Mouse (Mus musculus) testis, postnatal 10 days (tissue): ENCODE measurements at regions not wholly inside any gene's neighbourhood (a gene's known extent, or its start where the extent isn't known, plus 50 kb on each side); places are given as distances from the start of the nearest gene placed in this dataset.

Source experiments
- DNase-seq: peaks from one replicate; pipeline ENCODE4 v3.0.0; 2021; ENCODE audit warnings: low spot score

GRCm38 (mm10) chr5:54178966-54179547 is 180.8 kb downstream of the Stim2 start:
- DNase-seq = no peak

GRCm38 (mm10) chr5:54180192-54180611 is 181.9 kb downstream of the Stim2 start:
- DNase-seq = peak; percentile 43

- no peak for DNase-seq
Observed at GRCm38 (mm10) chr5:54180640-54181326, 182.5 kb downstream of the Stim2 start.

GRCm38 (mm10) chr5:54181327-54181863 is 183.1 kb downstream of the Stim2 start:
- no peak for DNase-seq

GRCm38 (mm10) chr5:54182754-54183153 is 184.5 kb downstream of the Stim2 start:
- DNase-seq = no peak

- DNase-seq = no peak
Observed at GRCm38 (mm10) chr5:54185662-54186061, 187.4 kb downstream of the Stim2 start.

- no peak for DNase-seq
Observed at GRCm38 (mm10) chr5:54186076-54186676, 187.9 kb downstream of the Stim2 start.

- no peak for DNase-seq
Observed at GRCm38 (mm10) chr5:54191688-54192087, 193.4 kb downstream of the Stim2 start.

GRCm38 (mm10) chr5:54194846-54195245 is 196.5 kb downstream of the Stim2 start:
- no peak for DNase-seq

- DNase-seq = no peak
Observed at GRCm38 (mm10) chr5:54200032-54200431, 201.7 kb downstream of the Stim2 start.

- DNase-seq = no peak
Observed at GRCm38 (mm10) chr5:54200587-54200986, 202.3 kb downstream of the Stim2 start.

GRCm38 (mm10) chr5:54211457-54211856 is 213.2 kb downstream of the Stim2 start:
- no peak for DNase-seq

- DNase-seq = no peak
Observed at GRCm38 (mm10) chr5:54212038-54212589, 213.8 kb downstream of the Stim2 start.

- no peak for DNase-seq
Observed at GRCm38 (mm10) chr5:54225031-54225430, 226.7 kb downstream of the Stim2 start.

GRCm38 (mm10) chr5:54234580-54234979 is 236.3 kb downstream of the Stim2 start:
- no peak for DNase-seq

- DNase-seq = no peak
Observed at GRCm38 (mm10) chr5:54235226-54235625, 236.9 kb downstream of the Stim2 start.

- no peak for DNase-seq
Observed at GRCm38 (mm10) chr5:54237226-54237625, 238.9 kb downstream of the Stim2 start.

GRCm38 (mm10) chr5:54238646-54239167 is 240.4 kb downstream of the Stim2 start:
- no peak for DNase-seq

- DNase-seq = no peak
Observed at GRCm38 (mm10) chr5:54239586-54239985, 241.3 kb downstream of the Stim2 start.

- no peak for DNase-seq
Observed at GRCm38 (mm10) chr5:54241169-54241917, 243.0 kb downstream of the Stim2 start.

- DNase-seq = no peak
Observed at GRCm38 (mm10) chr5:54242126-54242525, 243.8 kb downstream of the Stim2 start.

- DNase-seq = no peak
Observed at GRCm38 (mm10) chr5:54252038-54252437, 253.7 kb downstream of the Stim2 start.
